ENCODE assay signal across 9 mouse cellular contexts in genomic region chr8:126600816-126601243, GRCm38 (mm10). TPM values are rescaled to one million over a fixed set of nuclear protein-coding genes. Genes with fewer than 3 reads are reported as not detected.
A peak's percentile ranks its signal among the peaks of the same experiment; 100 is the strongest.
DNase-seq lines count a peak whose midpoint lies in the region; ATAC-seq and TF ChIP-seq lines count a peak whose summit lies in the region.
"Had no signal": no experiment of that assay in that cellular context is flagged by ENCODE, and none has a peak within 500 bp of the region (broad histone marks: within the 10 kb centered on the region; RNA-seq: fewer than 3 reads in every experiment).

No protein-coding gene starts in this region.

- H3K27me3 ChIP-seq in heart, embryonic 15.5 days, result no peaks in the 10 kb centered on the region
- no peaks in the 10 kb centered on the region for H3K27me3 ChIP-seq in limb, embryonic 13.5 days

- no peaks in the 10 kb centered on the region for H3K36me3 ChIP-seq in heart, embryonic 15.5 days
- no peaks in the 10 kb centered on the region for H3K36me3 ChIP-seq in limb, embryonic 13.5 days

- peak; percentile 27 for DNase-seq in gastrocnemius, adult 2 months
- DNase-seq in gastrocnemius, adult 18-20 months (ENCODE audit: low spot score), result no peak
- peak; percentile 71 for DNase-seq in MN1 (ENCODE audit: low spot score)
- no peak for DNase-seq in left cerebral cortex, adult 11 months (ENCODE audit: low spot score)
- DNase-seq in adrenal gland, adult 18-20 months (ENCODE audit: low spot score in 2 of 2), result no peak
- no peak for DNase-seq in gastrocnemius, postnatal 10 days

- no peak for TF ChIP-seq CTCF in gastrocnemius, adult 2 months (IDR thresholded peaks at IDR 0.05)

- WGBS in heart, embryonic 15.5 days, result 7% methylated on average over 7 of the region's 7 CpGs
- WGBS in limb, embryonic 13.5 days, result 5% methylated on average over 7 of the region's 7 CpGs

- peak overlapping the region; percentile 3; the same call in 1 of the 2 replicates for H3K4me2 ChIP-seq in heart, embryonic 15.5 days
- peak overlapping the region; percentile 30; the same call in 1 of the 2 replicates for H3K4me2 ChIP-seq in limb, embryonic 13.5 days (replicated peaks)

- intact Hi-C loops in gastrocnemius, adult 2 months (cut with DNase I), result no loop called here

- ATAC-seq in heart, embryonic 15.5 days (replicated peaks; ENCODE audit: insufficient number of reproducible peaks, insufficient read depth, low FRiP score, low read depth), result no peak
- ATAC-seq in limb, embryonic 13.5 days (ENCODE audit: low FRiP score, low read depth), result no peak

- no peaks in the 10 kb centered on the region for H3K9me3 ChIP-seq in heart, embryonic 15.5 days (replicated peaks)
- H3K9me3 ChIP-seq in limb, embryonic 13.5 days, result no peaks in the 10 kb centered on the region

- H3K4me1 ChIP-seq in heart, embryonic 15.5 days (replicated peaks), result peaks cover 55% of the 10 kb centered on the region
- peaks cover 67% of the 10 kb centered on the region for H3K4me1 ChIP-seq in limb, embryonic 13.5 days

- 0 out of 2 replicates have a peak overlapping the region, but pooled peaks have one; percentile 0 for H3K9ac ChIP-seq in heart, embryonic 15.5 days
- no peak overlapping the region for H3K9ac ChIP-seq in limb, embryonic 13.5 days
- H3K9ac ChIP-seq: liver, embryonic 14.5 days had no signal

- peak overlapping the region; percentile 48 for H3K27ac ChIP-seq in gastrocnemius, adult 2 months
- peak overlapping the region; percentile 33 for H3K27ac ChIP-seq in heart, embryonic 15.5 days
- H3K27ac ChIP-seq in limb, embryonic 13.5 days, result peak overlapping the region; percentile 56; the same call in 1 of the 2 replicates
- H3K27ac ChIP-seq: liver, embryonic 14.5 days had no signal

- H3K4me3 ChIP-seq in gastrocnemius, adult 2 months, result no peak overlapping the region
- no peak overlapping the region for H3K4me3 ChIP-seq in heart, embryonic 15.5 days
- H3K4me3 ChIP-seq in limb, embryonic 13.5 days, result no peak overlapping the region

RNA-seq across cellular contexts. Expression of gene Irf2bp2, which starts 7.0 kb away (rescaled TPM):
- total RNA-seq in gastrocnemius, adult 2 months (2021), result 10 to 100 TPM; 28.6 to 81.6 TPM
- 10 to 100 TPM; 33.8 to 49.6 TPM for total RNA-seq in gastrocnemius, adult 18-20 months (2021)
- 10.3 and 10.4 TPM in 2 replicates for polyA plus RNA-seq in heart, embryonic 15.5 days (2015; fragmentation: Nextera tagmentation; extraction: Ambion mirVana)
- 11.6 and 11.8 TPM in 2 replicates for polyA plus RNA-seq in limb, embryonic 13.5 days (2015; fragmentation: Nextera tagmentation; extraction: Ambion mirVana)
- 100 to 1,000 TPM; 118 to 119 TPM for total RNA-seq in adrenal gland, adult 18-20 months (2021)
- total RNA-seq in gastrocnemius, postnatal 10 days (2021), result 10 to 100 TPM; 53.3 to 55.5 TPM

Comparison
In these comparisons a context has a peak if more than half of its experiments do, and no peak if none do; other contexts are left out.
1. DNase-seq: peak in gastrocnemius, adult 2 months (single experiment) and MN1 (single experiment); none in gastrocnemius, adult 18-20 months (single experiment), left cerebral cortex, adult 11 months (single experiment), adrenal gland, adult 18-20 months (0 of 2) and gastrocnemius, postnatal 10 days (single experiment).
2. Peak in every context shown above with its lines, with median percentiles within 50 percentile points of each other: H3K27ac ChIP-seq.